Mouse (Mus musculus) brain, adult 2 months (tissue): ENCODE results near the gene Irgc1.

ENCODE experiments used
- DNase-seq: peaks from one replicate; pipeline ENCODE4 v3.0.0; 2011; ENCODE audit warnings: low read depth, low spot score

Gene Irgc1

DNA sequence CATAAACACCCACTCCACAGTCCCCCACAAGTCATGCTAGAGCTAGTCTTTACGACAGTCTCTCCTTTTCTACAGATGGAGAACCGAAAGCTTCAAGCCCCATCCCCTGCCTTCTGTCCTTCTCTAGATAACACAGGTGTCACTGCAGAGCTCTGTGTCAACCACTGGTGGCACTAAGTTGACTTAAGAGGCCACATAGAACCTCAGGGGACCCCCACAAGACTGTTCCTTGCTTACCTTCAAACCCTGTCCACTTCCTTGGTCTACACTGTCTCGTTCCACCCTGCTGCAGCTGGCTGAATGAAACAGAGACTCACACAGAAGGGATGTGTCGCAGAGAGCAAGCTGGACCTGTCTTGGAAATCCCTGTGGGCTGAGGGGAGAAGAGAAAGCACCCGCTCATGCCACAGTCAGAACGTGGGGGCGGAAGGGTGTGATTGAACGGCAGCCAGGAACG lies at the start of gene Irgc1:
Gene Irgc1 (minus strand): TSS at position 443 of the 457 bp plus-strand sequence.
- peak; percentile 68 for DNase-seq

DNA sequence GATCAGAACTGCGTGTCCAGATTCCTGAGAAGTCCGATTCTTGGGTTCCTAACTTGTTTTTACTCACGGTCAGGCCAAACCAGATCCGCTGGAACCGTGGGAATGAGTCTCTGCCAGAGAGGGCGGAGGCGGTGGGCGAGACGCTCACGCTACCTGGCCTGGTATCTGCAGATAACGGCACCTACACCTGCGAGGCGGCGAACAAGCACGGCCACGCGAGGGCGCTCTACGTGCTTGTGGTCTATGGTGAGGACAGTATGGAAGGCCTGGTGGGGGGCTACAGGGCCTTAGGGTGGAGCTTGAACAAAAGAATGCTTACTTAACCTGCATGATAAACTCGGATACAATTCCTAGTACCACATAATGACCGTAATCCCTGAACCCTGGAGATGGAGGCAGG lies 49.4 kb upstream of the Irgc1 start:
- peak; percentile 36 for DNase-seq

DNA sequence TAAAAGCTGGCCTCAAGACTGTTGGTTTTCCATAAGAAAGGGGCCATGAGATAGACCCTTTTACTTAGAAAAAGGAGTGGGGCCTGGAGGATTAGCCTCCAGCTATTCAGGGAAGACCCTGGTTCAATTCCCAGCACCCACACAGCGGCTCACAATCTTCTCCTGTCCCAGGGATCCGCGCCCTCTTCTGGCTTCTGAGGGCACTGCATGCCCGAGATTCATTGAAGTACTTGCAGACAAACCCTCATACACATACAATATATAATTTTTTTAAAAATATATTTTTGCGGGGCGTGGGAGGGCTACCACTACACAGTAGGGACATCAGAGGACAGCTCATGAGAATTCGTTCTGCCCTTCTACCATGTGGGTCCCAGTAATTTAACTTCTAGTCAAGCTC lies 48.8 kb upstream of the Irgc1 start:
- peak; percentile 61 for DNase-seq

DNA sequence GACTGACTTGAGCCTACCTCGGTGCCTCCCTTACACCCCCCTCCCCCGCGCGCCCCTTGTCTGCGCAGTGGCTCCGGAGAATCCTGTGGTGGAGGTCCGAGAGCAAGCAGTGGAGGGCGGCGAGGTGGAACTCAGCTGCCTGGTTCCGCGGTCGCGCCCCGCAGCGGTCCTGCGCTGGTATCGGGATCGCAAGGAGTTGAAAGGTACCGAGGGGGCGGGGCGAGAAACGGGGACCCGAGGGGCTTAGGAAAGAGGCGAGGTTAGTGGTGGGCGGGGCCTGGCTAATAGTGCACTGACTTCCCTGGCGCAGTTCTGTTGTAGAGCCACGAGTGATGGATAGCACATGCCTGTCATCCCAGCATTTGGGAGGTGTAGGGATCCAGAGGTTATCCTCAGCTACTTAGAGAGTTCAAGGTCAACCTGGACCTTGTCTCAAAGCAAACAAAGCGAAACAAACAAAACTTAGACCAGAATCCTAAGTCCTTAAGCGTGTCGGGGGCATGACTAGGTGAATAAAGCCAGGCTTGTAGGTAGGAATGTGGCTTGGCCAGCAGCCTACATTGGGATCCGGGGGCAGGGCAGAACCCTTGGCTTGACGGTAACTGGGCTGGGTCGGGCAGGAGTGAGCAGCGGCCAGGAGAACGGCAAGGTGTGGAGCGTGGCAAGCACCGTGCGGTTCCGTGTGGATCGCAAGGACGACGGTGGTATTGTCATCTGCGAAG lies 47.9 kb upstream of the Irgc1 start:
- no peak for DNase-seq

DNA sequence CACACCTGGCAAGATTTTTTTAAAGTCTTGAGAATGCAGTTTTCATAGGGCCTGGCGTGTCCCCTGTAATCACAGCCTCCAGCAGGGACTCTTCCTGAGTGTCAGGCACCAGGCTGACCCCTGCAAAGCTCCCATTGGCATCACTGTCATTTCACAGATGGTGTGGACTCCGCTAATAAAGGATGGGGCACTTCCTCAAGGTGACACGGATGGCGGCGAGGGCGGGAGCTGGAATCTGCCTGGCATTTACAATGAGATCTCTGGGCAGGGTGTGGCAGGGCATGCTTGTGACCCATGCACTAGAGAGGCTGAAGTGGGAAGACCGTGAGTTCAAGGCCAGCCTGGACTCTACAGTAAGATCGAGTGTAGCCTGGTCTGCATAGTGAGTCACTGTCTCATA lies 36.2 kb upstream of the Irgc1 start:
- peak; percentile 66 for DNase-seq

DNA sequence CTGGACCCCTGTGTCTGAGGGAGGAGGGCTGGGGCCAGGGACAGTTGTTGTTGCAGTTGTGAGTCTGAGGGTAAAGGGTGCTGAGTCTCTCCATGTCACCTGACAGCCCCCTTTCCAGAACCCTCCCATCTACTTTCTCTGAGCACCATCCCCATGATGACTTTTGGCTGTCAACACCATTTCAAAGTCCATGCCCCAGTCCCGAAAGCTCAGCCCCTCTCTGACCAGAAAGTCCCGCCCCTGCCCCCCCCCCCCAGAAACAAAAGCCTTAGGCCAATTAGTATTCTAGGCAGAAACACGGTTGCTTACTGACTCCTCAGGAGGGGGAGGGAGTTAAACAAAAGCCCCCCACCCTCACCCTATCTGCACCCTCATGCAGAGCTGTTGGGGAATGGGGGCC lies 35.3 kb upstream of the Irgc1 start:
- DNase-seq: no peak

DNA sequence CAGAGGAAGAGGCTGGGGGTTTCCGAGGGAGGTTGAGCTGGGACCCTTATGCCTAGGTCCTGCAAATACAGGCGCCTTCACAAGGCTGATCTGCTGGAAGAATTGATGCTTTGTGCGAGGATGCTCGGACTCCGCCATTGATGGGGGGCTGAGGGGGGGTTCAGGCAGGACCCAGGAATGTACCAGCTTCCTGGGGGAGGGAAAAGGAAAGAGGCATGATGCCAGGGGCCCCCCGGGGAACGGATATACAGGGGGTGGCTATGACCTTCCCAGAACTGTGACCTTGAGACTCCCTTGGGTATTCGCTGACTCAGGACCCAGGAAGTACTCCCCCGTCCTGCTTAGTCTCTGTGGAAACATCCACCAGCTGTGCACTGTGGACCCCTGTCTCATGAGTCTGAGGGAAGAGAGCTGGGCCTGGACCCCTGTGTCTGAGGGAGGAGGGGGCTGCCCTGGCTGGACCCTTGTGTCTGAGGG lies 34.6 kb upstream of the Irgc1 start:
- DNase-seq: peak; percentile 68

DNA sequence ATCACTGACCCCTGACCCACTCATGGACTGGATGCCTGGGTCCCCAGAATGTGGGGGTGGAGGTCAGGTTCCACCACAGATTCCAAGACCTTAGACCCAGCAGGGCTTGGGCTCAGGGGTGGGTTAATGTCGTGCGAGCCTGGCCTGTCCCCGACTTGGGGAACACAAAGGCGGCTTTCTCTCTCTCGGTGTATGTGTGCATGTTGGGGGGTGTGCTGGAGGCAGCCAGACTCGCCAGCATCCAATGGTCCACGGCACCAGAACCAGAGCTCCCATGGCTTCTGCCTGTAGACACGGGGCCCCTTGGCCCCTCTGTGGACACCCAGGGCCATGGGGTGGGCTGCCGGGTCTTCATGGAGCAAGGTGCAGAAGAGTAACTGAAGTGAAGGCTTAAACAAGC lies 33.4 kb upstream of the Irgc1 start:
- DNase-seq: peak; percentile 64

DNA sequence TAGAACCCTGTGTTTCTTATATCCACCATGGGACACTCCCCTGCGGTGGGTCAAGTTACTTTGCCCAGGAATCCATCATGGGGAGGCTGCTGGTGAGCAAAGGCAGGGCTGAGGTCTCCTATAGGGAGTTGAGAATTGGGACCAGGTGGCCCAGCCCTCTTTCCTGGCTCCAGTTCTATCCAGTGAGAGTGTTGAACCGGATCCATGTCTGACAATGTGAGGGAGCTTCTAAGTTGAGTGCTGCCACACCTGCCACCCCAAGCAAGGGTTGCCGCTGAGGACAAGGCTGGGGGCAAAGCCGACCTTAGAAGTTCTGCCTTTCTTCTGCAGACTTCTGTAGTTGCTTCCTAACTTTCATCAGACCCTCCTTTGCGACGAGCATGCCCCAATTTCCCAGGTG lies 31.2 kb upstream of the Irgc1 start:
- peak; percentile 51 for DNase-seq

DNA sequence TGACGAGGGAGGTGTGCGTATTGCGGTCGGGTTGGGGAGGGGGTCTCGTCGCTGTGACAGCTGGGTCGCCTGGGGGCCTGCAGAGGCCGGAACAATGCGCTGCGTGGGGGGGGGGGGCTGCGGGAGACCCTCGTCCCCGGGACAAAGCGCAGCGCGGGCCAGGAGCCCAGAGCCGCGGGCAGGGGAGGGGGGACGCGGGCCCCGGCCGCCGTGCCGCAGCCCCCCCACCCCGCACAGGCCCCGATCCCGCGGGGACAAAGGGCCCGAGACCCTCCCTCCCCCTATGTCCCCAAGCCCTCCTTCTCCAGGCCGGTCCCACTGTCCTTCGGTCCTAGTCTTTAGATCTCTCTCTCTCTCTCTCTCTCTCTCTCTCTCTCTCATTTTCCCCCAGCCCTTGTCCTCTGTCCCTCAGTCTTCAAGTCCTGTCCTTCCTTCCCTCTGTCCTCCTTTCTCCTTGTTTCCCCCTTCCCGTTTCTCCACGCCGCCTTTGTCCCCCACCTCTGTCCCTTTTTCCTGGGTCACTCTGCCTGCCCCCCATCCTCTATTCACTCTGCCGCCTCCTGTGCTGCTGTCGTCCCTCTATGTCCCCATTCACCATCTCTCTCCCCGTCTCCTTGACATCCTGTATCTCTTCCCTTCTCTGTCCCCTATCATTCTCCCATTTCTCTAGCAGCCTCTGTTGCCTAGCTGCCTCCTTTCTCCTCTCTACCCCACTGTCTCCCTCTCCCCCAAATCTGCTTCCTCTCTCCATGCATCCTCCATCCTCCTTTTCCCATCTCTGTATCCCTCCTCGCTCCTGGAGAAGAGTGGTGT lies 30.3 kb upstream of the Irgc1 start:
- peak; percentile 44 for DNase-seq

DNA sequence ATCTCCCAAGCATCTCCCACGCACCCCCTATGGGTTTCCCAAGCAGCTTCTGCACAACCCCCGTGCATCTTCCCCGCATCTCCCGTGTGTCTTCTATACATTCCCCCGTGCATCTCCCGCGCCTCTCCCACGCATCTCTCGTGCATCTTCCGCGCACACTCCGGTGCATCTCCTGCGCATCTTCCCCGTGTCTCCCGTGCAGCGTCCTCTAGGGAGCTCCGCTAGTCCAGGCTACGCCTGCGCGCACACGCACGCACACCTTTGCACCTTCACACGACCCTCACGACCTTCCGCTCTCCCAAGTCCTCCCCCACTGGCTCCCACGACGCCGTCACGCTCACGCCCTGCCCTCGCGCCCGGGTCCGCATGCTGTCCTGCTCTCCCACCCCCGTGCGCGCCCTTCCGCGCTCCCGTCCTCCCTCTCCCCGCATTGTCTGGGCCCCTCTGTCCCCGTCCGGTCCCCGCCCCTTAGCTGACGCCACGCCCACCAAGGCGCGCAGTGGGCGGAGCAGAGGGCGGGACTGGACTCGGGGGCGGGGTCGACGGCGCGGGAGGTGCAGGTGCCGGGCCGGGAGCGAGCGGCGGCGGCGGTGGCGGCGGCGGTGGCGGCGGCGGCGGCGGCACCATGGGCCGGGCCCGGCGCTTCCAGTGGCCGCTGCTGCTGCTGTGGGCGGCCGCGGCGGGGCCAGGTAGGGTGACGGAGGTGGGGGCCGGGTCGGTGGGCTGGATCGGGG lies 29.5 kb upstream of the Irgc1 start, which contains the start of gene Cadm4:
Gene Cadm4 (plus strand): TSS at position 550 of the 734 bp plus-strand sequence.
- peak; percentile 95 for DNase-seq

DNA sequence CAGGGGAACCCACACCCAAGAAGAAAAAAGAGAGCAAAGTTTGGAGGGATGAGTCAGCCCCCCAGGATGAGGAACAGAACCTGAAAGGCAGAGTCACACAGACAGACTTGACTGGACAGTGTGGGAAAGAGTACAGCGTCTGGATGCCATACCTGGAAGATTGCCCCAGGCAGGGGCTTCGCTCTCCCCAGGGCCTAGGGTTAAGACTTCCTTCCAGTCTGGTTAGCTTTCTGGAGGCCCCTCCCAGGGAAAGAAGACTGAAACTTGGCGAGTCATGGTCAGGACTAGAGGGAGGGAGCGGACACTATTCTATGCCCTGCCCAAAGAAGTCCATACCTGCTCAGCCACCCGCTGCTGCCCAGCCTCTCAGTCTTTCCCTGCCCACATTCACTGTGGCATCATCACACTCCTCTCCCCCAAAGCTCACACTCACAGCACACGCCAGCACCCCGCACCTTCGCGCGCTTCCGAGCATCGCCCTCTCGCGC lies 28.9 kb upstream of the Irgc1 start:
- DNase-seq: no peak

DNA sequence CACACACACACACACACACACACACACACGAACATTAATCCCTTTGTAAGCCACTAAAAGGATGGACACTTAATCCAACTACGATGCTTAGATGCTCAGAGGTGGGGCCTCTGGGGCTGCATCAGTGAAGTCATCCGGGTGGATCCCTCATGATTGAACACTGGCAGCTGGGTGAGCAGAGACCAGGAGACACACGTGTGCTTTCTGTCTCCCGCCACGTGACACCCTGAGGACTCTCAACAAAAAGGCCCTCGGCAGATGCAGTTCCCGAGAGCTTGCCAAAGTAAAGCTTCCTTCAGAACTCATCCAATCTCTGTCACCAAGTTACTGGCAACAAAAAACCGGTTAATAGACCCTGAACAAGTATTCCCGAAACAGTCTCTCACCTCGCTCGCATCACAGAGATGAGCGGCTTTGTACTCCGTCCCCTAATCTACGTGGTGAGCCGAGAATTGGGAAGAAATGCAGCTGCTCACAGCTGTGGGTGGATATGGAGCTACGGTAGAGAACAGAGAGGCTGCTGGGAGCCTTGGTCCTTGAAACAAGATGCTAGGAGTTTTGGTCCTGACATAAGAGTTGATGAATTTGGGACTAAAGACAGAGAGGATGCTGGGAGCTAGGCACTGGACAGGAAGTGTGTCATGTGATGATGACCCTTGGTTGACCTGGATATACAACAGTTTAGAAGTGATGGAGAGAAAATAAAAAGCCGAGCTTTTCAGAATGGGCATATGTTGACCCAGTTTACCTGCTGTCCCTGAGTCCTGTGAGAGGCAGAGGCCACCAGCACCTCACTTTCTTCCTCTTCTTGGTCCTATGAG lies 28.2 kb upstream of the Irgc1 start:
- DNase-seq: peak; percentile 81

DNA sequence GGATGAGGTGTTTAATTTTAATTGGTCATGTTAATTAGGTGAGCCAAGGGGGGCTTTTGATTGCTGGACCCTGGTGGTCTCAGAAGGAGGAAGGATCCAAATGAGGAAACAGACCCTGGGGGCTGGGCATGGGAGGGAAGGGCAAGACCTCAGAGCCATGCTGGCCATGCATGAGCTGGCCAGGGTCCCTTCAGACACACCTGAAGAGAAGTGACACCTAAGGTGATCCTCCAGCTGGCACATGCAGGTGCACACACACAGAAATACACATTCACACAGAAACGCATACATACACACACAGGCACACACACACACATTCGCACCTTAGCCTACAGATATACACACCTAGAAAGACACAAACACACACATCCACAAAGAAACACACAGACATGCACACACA lies 27.6 kb upstream of the Irgc1 start:
- DNase-seq: no peak

DNA sequence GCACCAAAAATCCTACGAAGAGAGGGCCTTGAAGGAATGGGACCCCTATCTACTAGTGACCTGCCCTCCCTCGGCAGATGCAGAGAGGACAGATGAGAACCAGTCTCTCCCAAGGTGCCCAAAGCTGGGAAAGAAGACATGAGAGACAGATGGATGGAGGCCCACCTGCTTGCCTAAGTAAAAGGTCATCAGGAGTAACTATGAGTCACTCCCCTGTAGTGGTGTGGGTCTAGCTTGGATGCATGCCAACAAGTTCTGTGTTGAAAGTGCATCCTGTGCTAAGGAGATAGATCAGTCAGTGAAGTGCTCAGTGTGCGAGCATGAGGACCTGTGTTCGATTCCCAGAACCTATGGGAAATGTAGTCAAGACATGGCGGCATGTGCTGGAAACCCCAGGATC lies 26.8 kb upstream of the Irgc1 start:
- DNase-seq: no peak

DNA sequence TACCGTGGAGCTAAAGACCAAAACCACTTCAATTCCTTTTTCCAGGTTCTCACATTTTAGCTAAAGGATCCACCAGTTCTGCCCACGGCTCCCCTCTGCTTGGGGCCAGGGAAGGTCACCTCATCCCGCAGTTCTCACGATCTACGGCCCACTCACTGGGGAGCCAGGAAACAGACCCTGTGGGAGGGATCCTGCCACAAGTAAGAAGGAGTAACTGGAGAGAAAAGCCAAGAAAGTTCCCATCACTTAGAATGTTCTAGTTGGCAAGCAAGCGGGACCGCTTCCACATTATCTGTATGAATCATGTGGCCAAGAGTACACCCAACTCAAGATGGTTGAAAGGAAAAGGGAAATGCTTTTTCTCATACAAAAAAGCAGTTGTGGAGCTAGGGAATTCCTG lies 24.8 kb upstream of the Irgc1 start:
- DNase-seq: peak; percentile 69

DNA sequence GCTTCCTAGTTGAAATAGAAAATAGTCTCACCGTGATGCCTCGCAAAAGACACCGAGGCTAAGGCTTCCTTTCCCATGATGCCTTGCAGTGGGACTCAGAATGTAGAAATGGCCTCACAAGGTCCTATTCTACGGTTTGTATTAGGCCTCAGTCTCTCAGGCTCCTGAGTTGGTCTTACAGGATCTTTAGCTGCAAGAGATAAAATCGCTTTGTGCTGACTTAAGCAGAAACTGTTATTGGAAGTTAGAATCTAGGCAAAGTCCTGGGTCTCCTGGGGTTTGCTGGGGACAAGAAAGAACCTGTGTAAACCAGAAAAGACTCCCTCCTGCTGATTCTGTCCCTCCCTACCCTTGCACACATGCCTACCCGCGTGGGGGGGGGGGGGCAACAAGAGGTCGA lies 24.2 kb upstream of the Irgc1 start:
- DNase-seq: no peak

DNA sequence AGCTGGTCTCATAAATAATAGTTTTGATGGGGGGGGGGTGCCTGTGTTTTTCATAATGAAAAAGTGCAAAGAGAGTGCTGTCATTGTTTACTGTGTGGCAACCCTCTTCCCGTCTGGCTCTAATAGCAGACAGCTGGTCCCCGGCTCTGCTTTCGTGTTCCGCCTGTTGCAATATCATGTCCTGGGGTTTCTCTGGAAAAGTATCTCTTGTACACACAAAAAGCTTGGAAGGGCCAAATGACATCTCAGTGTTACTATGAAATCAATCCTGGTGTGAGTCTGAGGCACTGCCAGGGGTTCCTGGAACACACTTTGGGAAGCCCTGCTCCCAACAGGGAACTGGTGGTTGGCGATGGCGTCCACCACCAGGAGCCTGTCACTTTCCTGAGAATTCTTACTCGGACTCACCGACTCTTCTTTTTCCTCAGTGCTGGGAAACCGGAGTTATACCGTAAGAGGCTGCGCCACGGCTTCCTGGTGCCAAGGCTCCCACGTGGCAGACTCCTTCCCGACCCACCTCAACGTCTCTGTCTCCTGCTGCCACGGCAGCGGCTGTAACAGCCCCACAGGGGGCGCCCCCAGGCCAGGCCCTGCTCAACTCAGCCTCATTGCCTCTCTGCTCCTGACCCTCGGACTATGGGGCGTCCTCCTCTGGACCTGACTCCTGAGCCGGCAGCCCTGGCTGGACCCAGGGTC lies 22.9 kb upstream of the Irgc1 start:
- peak; percentile 58 for DNase-seq

DNA sequence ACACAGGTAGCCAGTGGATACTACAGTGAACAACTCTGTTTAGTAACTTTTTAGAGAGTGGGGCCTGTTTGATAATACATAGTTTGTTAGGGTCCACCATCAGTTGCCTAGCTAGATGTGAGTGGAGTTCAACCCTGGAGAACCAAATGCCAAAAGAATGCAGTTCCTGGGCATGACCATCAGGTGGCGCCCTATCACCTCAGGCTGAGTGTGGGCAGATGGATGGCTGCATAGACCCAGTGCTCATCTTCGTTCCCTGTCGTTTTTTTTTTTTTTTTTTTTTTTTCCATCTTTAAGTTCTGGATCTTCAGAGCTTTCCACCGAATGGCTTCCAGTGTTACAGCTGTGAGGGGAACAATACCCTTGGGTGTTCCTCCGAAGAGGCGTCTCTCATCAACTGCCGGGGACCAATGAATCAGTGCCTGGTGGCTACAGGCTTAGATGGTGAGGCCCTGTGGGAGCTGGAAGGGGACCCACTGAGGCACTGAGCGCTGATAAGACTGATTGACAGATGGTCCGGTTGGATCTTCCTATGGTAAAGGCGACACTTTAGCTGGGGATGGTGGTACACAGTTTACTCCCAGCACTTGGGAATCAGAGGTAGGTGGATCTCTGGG lies 21.9 kb upstream of the Irgc1 start:
- DNase-seq: peak; percentile 91

DNA sequence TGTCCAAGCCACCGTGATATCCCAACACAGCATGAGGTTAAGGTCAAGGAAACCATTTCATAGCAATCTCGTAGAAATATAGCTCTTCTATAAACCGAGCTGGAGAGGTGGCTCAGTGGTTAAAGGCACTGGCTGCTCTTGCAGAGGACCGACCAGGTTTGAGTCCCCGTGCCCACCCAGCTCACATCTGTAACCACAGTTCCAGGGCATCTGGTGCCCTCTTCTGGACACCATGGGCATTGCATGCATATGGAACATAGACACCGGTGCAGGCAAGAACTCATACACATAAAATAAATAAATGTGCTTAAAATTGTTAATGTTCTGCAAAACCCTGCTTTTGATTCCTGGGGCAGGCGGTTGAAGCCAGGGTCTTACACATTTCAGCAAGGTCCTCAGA lies 20.8 kb upstream of the Irgc1 start:
- no peak for DNase-seq
